Mouse (Mus musculus): ENCODE results near the gene Arid3b.

Arid3b gene

GRCm38 (mm10) chr9:57829812-57830557, 6.6 kb downstream of the Arid3b start:
- no peak for DNase-seq

DNA sequence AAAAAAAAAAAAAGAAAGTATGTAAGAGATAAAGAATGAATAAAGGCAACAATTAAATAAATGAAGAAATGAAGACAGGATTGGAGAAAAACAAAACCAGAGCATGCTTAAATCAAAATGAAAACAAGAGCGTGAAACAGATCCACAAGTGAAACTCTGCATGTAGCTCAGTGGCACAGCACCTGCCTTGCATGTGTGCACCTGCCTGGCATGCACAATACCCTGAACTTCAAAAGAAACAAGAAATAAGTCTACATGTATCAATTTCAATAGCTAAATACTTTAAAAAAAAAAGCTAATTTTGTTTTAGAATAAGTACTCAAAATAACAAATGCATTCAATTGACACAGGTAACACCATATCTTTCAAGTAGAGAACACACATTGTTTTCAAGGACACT, 13.2 kb downstream of the Arid3b start:
- no peak for DNase-seq

DNA sequence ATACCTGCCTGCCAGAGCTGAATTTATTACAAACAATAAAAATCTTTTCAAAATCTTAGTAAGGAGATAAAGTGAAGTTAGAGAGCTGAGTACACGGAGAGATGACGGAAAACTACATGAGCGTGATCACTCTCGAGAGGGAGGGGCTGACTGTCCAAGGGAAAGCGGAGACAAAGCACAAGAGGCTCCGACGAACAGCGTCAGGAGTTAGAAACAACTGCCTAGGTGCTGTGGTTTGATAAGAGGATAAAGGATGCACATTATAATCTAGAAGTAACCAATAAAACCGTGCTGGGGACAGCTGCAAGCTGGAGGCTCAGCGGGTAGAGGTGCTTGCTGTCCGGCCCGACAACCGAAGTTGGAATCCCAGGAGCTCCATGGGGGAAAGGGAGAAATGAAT, 13.8 kb downstream of the Arid3b start:
- no peak for DNase-seq

GRCm38 (mm10) chr9:57820186-57821080, 16.2 kb downstream of the Arid3b start:
- DNase-seq, result no peak

GRCm38 (mm10) chr9:57817220-57817667, 19.3 kb downstream of the Arid3b start:
- no peak for DNase-seq

DNA sequence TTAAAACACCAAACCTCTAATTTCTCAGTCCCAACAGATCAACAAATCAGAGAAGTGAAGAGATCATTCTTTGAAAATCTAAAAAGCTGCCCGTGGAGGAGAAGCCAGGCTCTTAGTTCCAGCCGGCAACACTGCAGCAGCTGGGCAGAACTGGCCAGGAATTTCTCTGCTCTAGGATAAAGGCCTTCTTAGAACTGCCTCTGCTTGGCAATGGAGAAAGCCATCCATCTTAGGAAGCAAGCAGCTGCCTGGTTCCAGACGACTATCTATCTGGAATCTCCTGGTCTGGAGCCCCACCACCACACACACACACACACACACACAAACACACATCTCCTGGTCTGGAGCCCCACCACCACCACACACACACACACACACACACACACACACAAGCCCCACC, 21.7 kb downstream of the Arid3b start:
- DNase-seq, result no peak

- no peak for DNase-seq
Observed at GRCm38 (mm10) chr9:57814014-57814413, 22.6 kb downstream of the Arid3b start.

- DNase-seq, result no peak
Observed at GRCm38 (mm10) chr9:57811793-57812733, 24.5 kb downstream of the Arid3b start.

GRCm38 (mm10) chr9:57810691-57811090, 25.9 kb downstream of the Arid3b start:
- no peak for DNase-seq

- DNase-seq, result no peak
Observed at GRCm38 (mm10) chr9:57808771-57809310, 27.8 kb downstream of the Arid3b start.

GRCm38 (mm10) chr9:57807174-57807651, 29.4 kb downstream of the Arid3b start:
- no peak for DNase-seq

- no peak for DNase-seq
Observed at GRCm38 (mm10) chr9:57806066-57806481, 30.5 kb downstream of the Arid3b start.

DNA sequence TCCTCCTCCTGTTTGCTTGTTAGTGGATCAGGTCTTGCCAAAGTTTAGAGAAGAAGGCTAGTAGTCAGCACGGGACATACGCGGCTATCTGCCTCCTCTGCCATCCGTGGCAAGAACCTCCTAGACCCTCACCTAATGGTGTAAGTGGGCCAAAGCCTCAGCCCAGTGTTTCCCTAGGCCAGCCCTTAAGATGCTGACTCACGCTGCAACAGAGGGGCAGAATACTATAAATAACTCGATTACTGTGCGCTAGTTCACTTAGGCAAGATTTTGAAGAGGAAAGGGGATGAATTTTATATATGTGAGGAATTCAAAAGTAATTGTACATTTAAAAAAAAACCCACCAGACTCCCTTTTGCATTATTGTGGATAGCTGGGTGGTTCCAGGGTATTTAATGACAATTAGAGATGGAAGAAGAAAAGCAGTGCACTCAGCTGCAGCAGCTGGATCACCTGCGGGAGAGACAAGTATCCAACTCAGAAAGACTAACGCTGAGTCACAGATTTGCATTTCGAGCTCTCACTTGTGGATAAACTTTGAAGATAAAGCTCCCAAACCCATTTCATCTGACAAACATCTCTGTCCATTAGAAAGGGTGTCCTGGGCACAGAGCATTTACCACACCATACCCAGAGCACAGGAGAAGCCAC, 31.4 kb downstream of the Arid3b start:
- no peak for DNase-seq

DNA sequence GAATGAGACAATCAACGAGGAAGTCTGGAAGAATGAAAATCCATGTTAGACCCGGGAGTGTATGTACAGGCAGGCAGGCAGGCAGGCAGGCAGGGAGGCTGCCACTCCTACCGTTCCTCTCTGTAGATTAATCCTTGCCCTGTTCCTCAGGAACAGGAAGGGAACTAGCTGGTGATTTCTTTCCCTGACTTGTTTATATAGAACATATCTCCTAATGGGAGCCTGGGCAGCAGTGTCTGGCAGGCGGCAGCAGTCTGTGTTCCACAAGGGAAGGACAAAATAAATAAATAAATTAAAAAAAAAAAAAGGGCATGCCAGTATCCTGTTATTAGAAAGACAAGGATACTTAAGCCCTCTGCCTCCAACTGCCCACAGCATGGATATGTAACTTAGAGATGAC, 32.8 kb downstream of the Arid3b start:
- no peak for DNase-seq

DNA sequence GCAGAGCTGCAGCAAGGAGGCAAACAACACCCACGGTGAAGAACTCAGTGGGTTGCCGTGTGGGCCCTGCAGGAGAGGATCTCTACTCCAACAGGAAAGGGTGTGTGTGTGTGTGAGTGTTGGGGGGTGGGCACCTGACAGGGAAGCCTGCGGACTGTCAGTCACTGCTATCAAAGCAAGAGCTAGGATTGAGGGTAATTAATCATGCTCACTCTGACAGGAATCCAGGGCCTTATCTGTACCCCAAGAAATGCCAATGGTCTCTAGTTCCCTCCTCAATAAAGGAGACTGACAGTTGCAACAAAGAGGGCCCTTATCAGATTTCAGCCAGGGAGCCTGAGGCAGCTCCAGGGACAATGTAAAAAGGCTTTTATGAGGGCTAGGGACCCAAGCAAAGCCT, 33.5 kb downstream of the Arid3b start:
- DNase-seq, result no peak

- no peak for DNase-seq
Observed at GRCm38 (mm10) chr9:57800325-57800975, 36.1 kb downstream of the Arid3b start.

DNA sequence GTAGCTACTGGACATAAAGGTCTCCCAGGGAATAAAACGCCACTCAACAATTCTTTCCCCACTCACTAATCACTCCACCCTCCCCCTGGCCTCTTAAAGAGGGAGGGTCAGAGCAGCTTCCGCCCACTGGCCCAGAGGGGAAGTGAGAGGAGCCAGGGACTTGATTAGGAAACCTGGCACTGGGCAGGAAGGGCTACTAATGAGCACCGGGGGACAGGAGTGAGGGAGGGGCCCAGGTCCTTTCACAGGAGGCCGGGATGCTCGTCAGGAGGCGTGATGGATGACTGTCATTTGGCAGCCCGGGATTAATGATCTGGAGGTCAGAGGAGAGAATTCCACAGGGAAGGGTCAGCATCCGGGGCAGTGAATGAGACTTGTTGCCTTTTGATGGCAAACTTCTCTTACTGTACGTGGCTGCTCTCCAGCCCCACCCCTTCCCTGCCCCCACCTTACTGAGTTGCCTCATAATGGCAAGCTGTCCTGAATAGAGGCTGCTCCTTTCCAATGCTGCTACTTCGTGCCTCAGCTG, 37.8 kb downstream of the Arid3b start:
- DNase-seq, result no peak

GRCm38 (mm10) chr9:57797456-57797855, 39.1 kb downstream of the Arid3b start:
- DNase-seq, result no peak

DNA sequence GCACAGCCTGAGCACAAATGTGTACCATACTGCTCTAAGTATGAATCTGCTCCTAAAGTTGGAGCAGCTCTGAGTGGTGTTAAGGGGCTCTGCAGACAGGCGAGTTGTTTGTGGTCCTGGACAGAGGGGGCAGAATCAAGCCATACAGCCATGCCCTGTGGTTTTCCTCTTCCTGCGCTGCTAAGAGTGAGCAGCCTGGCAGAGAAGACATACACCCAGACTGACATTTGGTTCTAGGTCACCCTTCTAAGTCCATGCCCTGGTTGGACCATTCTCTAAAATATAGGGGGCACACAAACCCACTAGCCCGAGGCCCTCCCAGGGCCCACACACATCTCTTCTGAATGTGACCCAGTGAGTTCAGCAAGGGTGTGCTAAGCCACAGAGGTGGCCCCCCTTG, 46.9 kb downstream of the Arid3b start:
- no peak for DNase-seq

- no peak for DNase-seq
Observed at GRCm38 (mm10) chr9:57782656-57783055, 53.9 kb downstream of the Arid3b start.

- no peak for DNase-seq
Observed at GRCm38 (mm10) chr9:57775736-57776135, 60.9 kb downstream of the Arid3b start.

Measured in right cerebral cortex, postnatal 4 days (tissue).